Mouse (Mus musculus) intestine, embryonic 15.5 days (tissue): ENCODE results near the gene Lamb3. TPM values are rescaled to one million over a fixed set of nuclear protein-coding genes. Genes with fewer than 3 reads are reported as not detected.

ENCODE experiments used
- ATAC-seq: fragments of 200-750 bp; cut with Nextera tagmentation; 2 replicates; pipeline ENCODE4 v1.8.0; 2017; ENCODE audit warnings: moderate TSS enrichment, moderate library complexity
- H3K27ac ChIP-seq: fragments of 300-500 bp; sonication (generic); 2 replicates; pipeline ENCODE4 v1.5.1; 2015; ENCODE audit warnings: mild to moderate bottlenecking, inconsistent platforms
- H3K27me3 ChIP-seq: fragments of 300-500 bp; sonication (generic); replicated peaks from 2 replicates; pipeline ENCODE4 v1.6.1; 2015; ENCODE audit warnings: inconsistent platforms
- H3K36me3 ChIP-seq: fragments of 300-500 bp; sonication (generic); 2 replicates; pipeline ENCODE4 v1.6.1; 2015; ENCODE audit warnings: inconsistent platforms
- H3K4me1 ChIP-seq: fragments of 300-500 bp; sonication (generic); replicated peaks from 2 replicates; pipeline ENCODE4 v1.6.1; 2015; ENCODE audit warnings: inconsistent platforms
- H3K4me2 ChIP-seq: fragments of 300-500 bp; sonication (generic); replicated peaks from 2 replicates; pipeline ENCODE4 v1.6.1; 2015; ENCODE audit warnings: mild to moderate bottlenecking, inconsistent platforms
- H3K4me3 ChIP-seq: fragments of 300-500 bp; sonication (generic); replicated peaks from 2 replicates; pipeline ENCODE4 v1.5.1; 2015; ENCODE audit warnings: inconsistent platforms
- H3K9ac ChIP-seq: fragments of 300-500 bp; sonication (generic); 2 replicates; pipeline ENCODE4 v1.6.1; 2015; ENCODE audit warnings: inconsistent platforms
- H3K9me3 ChIP-seq: fragments of 300-500 bp; sonication (generic); 2 replicates; pipeline ENCODE4 v1.6.1; 2016; ENCODE audit warnings: inconsistent platforms
- WGBS: fragments of 180-500 bp; shearing (Covaris S2); methylation state at CpG from one replicate; pipeline ENCODE4 v1.1.7; 2015; 5-methylcytosine and 5-hydroxymethylcytosine counted together
- polyA plus RNA-seq: library from polyadenylated mRNA; unstranded; fragments of >200 nt; fragmentation: Nextera tagmentation; extraction: Ambion mirVana; gene quantifications from 2 replicates; pipeline ENCODE4 v1.2.1, GENCODE M21; 2015

Lamb3 gene
- polyA plus RNA-seq, 1 experiment from 2014 or later = 3.9 TPM

DNA sequence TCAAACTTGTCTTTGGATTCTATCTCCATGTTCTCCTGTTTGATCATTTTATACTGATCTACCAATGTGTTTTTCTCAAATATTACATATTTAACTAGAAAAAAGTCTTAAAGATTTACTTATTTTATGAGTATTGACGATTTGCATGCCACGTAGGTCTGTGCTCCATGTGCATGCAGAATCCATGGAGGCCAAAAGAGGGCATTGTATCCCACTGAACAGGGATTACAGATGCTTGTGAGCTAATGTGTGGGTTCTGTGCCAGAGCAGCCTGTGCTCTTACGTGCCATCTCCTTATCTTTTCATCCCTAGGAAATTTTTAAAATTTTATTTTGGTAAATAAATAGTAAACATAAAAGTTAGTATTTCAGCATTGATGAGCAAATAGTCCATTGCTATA is 184.8 kb downstream of the Lamb3 start:
- Histone ChIP-seq H3K9me3 (no peaks in the 10 kb centered on the region), H3K4me2 (no peak overlapping the region), H3K4me1 (peaks cover 3% of the 10 kb centered on the region; the same call in 1 of the 2 replicates), H3K36me3 (no peaks in the 10 kb centered on the region), H3K9ac (no peak overlapping the region), H3K27me3 (0 out of 2 replicates have a peak, but pooled peaks cover 3% of the 10 kb centered on the region), H3K4me3 (no peak overlapping the region), H3K27ac (no peak overlapping the region)
- ATAC-seq = no peak
- WGBS = 90% methylated on average over 3 of the region's 3 CpGs

Other genes with a start within 250 kb of the Lamb3 start
- 1.9 and 2.3 TPM in 2 replicates for gene Syt14, start 171.9 kb upstream of the Lamb3 start, polyA plus RNA-seq
- 7.5 and 9.7 TPM in 2 replicates for gene Diexf, start 77.4 kb upstream of the Lamb3 start, polyA plus RNA-seq
- 77.3 and 81.9 TPM in 2 replicates for gene Irf6, start 54.6 kb upstream of the Lamb3 start, polyA plus RNA-seq
- 14.1 and 14.3 TPM in 2 replicates for gene A130010J15Rik, start 39.7 kb upstream of the Lamb3 start, polyA plus RNA-seq
- gene Traf3ip3, start 6.0 kb upstream of the Lamb3 start, polyA plus RNA-seq = 3.8 and 4.1 TPM in 2 replicates
- gene Hsd11b1, start 56.4 kb downstream of the Lamb3 start, polyA plus RNA-seq = 1.3 and 1.4 TPM in 2 replicates
- 21.9 and 23.7 TPM in 2 replicates for gene G0s2, start 65.5 kb downstream of the Lamb3 start, polyA plus RNA-seq
- 5.2 and 6.8 TPM in 2 replicates for gene Camk1g, start 162.6 kb downstream of the Lamb3 start, polyA plus RNA-seq